ENCODE assay signal across 9 mouse cellular contexts in genomic region chr4:122870027-122870426, GRCm38 (mm10). TPM values are rescaled to one million over a fixed set of nuclear protein-coding genes. Genes with fewer than 3 reads are reported as not detected.
A peak's percentile ranks its signal among the peaks of the same experiment; 100 is the strongest.
DNase-seq lines count a peak whose midpoint lies in the region; ATAC-seq lines count a peak whose summit lies in the region.
"Had no signal": no experiment of that assay in that cellular context is flagged by ENCODE, and none has a peak within 500 bp of the region (broad histone marks: within the 10 kb centered on the region; RNA-seq: fewer than 3 reads in every experiment).

No protein-coding gene starts in this region.

- intact Hi-C loops in heart, postnatal 25 days (cut with DNase I): no loop called here

- no peak for ATAC-seq in embryonic facial prominence, embryonic 11.5 days (replicated peaks; ENCODE audit: insufficient number of reproducible peaks, low FRiP score, low TSS enrichment, low read depth)
- ATAC-seq in midbrain, embryonic 14.5 days (ENCODE audit: low FRiP score, low TSS enrichment): no peak
- no peak for ATAC-seq in midbrain, embryonic 16.5 days
- peak; percentile 57 for ATAC-seq in neutrophil, adult 5-6 weeks (ENCODE audit: extremely low read depth, insufficient number of reproducible peaks, low FRiP score, poor library complexity, severe bottlenecking)
- no peak for ATAC-seq in intestine, embryonic 15.5 days

- peaks cover 7% of the 10 kb centered on the region for H3K36me3 ChIP-seq in embryonic facial prominence, embryonic 11.5 days (replicated peaks; ENCODE audit: control insufficient read depth, insufficient read depth, low read depth, low read length)
- H3K36me3 ChIP-seq in embryonic facial prominence, embryonic 10.5 days (replicated peaks): peaks cover 69% of the 10 kb centered on the region
- H3K36me3 ChIP-seq in midbrain, embryonic 14.5 days (ENCODE audit: control insufficient read depth, insufficient read depth, low read length): peaks cover 71% of the 10 kb centered on the region
- H3K36me3 ChIP-seq in midbrain, embryonic 16.5 days (ENCODE audit: control insufficient read depth, insufficient read depth, low read length): peaks cover 39% of the 10 kb centered on the region
- H3K36me3 ChIP-seq in intestine, embryonic 15.5 days: peaks cover 30% of the 10 kb centered on the region

- no peak overlapping the region for H3K27ac ChIP-seq in embryonic facial prominence, embryonic 11.5 days (replicated peaks; ENCODE audit: low read depth, low read length)
- no peak overlapping the region for H3K27ac ChIP-seq in embryonic facial prominence, embryonic 10.5 days (replicated peaks)
- H3K27ac ChIP-seq in midbrain, embryonic 14.5 days (replicated peaks; ENCODE audit: low read depth, low read length): no peak overlapping the region
- no peak overlapping the region for H3K27ac ChIP-seq in midbrain, embryonic 16.5 days (ENCODE audit: low read length)
- no peak overlapping the region for H3K27ac ChIP-seq in intestine, embryonic 15.5 days
- H3K27ac ChIP-seq: hindbrain, embryonic 15.5 days had no signal

- H3K9me3 ChIP-seq in embryonic facial prominence, embryonic 11.5 days (replicated peaks; ENCODE audit: control insufficient read depth, low read length): no peaks in the 10 kb centered on the region
- no peaks in the 10 kb centered on the region for H3K9me3 ChIP-seq in embryonic facial prominence, embryonic 10.5 days
- H3K9me3 ChIP-seq in midbrain, embryonic 14.5 days (ENCODE audit: control insufficient read depth, low read length): no peaks in the 10 kb centered on the region
- H3K9me3 ChIP-seq in midbrain, embryonic 16.5 days (replicated peaks; ENCODE audit: control insufficient read depth, low read length, poor library complexity, severe bottlenecking): no peaks in the 10 kb centered on the region
- no peaks in the 10 kb centered on the region for H3K9me3 ChIP-seq in intestine, embryonic 15.5 days
- H3K9me3 ChIP-seq: hindbrain, embryonic 15.5 days had no signal

- H3K4me2 ChIP-seq in embryonic facial prominence, embryonic 11.5 days (ENCODE audit: low read depth, low read length): no peak overlapping the region
- no peak overlapping the region for H3K4me2 ChIP-seq in midbrain, embryonic 14.5 days (ENCODE audit: low read length)
- no peak overlapping the region for H3K4me2 ChIP-seq in midbrain, embryonic 16.5 days (ENCODE audit: low read length)
- no peak overlapping the region for H3K4me2 ChIP-seq in intestine, embryonic 15.5 days (replicated peaks)
- H3K4me2 ChIP-seq: hindbrain, embryonic 15.5 days had no signal

- H3K9ac ChIP-seq in embryonic facial prominence, embryonic 11.5 days (replicated peaks; ENCODE audit: low read length): no peak overlapping the region
- no peak overlapping the region for H3K9ac ChIP-seq in midbrain, embryonic 14.5 days (replicated peaks; ENCODE audit: low read length)
- no peak overlapping the region for H3K9ac ChIP-seq in midbrain, embryonic 16.5 days (ENCODE audit: low read depth, low read length)
- no peak overlapping the region for H3K9ac ChIP-seq in intestine, embryonic 15.5 days
- H3K9ac ChIP-seq: hindbrain, embryonic 15.5 days had no signal

- DNase-seq in embryonic facial prominence, embryonic 11.5 days (ENCODE audit: low spot score): peak; percentile 42
- DNase-seq in embryonic facial prominence, embryonic 10.5 days (ENCODE audit: low spot score): no peak
- DNase-seq in midbrain, embryonic 14.5 days: peak; percentile 61
- DNase-seq in c-Kit-positive CD71-negative TER-119-negative erythroid progenitor cells, embryonic 14.5 days (ENCODE audit: low read depth): peak; percentile 49
- DNase-seq in heart, postnatal 25 days (ENCODE audit: low spot score): no peak

- H3K27me3 ChIP-seq in embryonic facial prominence, embryonic 11.5 days (ENCODE audit: control insufficient read depth, insufficient read depth, low read length): no peaks in the 10 kb centered on the region
- H3K27me3 ChIP-seq in embryonic facial prominence, embryonic 10.5 days (replicated peaks; ENCODE audit: low read depth, poor library complexity, severe bottlenecking): no peaks in the 10 kb centered on the region
- no peaks in the 10 kb centered on the region for H3K27me3 ChIP-seq in midbrain, embryonic 14.5 days (ENCODE audit: control insufficient read depth, insufficient read depth, low read length)
- no peaks in the 10 kb centered on the region for H3K27me3 ChIP-seq in midbrain, embryonic 16.5 days (ENCODE audit: control insufficient read depth, insufficient read depth, low read depth, low read length)
- no peaks in the 10 kb centered on the region for H3K27me3 ChIP-seq in intestine, embryonic 15.5 days (replicated peaks)
- H3K27me3 ChIP-seq: hindbrain, embryonic 15.5 days had no signal

- H3K4me3 ChIP-seq in embryonic facial prominence, embryonic 11.5 days (ENCODE audit: low read depth, low read length): no peak overlapping the region
- no peak overlapping the region for H3K4me3 ChIP-seq in embryonic facial prominence, embryonic 10.5 days
- H3K4me3 ChIP-seq in midbrain, embryonic 14.5 days (replicated peaks; ENCODE audit: low read depth, low read length): no peak overlapping the region
- no peak overlapping the region for H3K4me3 ChIP-seq in midbrain, embryonic 16.5 days (ENCODE audit: low read depth, low read length)
- no peak overlapping the region for H3K4me3 ChIP-seq in intestine, embryonic 15.5 days (replicated peaks)
- H3K4me3 ChIP-seq: hindbrain, embryonic 15.5 days had no signal

- H3K4me1 ChIP-seq in embryonic facial prominence, embryonic 11.5 days (ENCODE audit: control insufficient read depth, insufficient read depth, low read length): no peaks in the 10 kb centered on the region
- no peaks in the 10 kb centered on the region for H3K4me1 ChIP-seq in embryonic facial prominence, embryonic 10.5 days
- no peaks in the 10 kb centered on the region for H3K4me1 ChIP-seq in midbrain, embryonic 14.5 days (ENCODE audit: control insufficient read depth, insufficient read depth, low read length)
- H3K4me1 ChIP-seq in midbrain, embryonic 16.5 days (ENCODE audit: control insufficient read depth, insufficient read depth, low read length): no peaks in the 10 kb centered on the region
- no peaks in the 10 kb centered on the region for H3K4me1 ChIP-seq in intestine, embryonic 15.5 days (replicated peaks)
- H3K4me1 ChIP-seq: hindbrain, embryonic 15.5 days had no signal

RNA-seq across cellular contexts. Expression of gene Cap1, which starts 15.8 kb away (rescaled TPM):
- polyA plus RNA-seq in embryonic facial prominence, embryonic 11.5 days (2014; fragmentation: Nextera tagmentation; extraction: Ambion mirVana): 68.8 and 70.1 TPM in 2 replicates
- polyA plus RNA-seq in embryonic facial prominence, embryonic 10.5 days (2016; fragmentation: Nextera tagmentation; extraction: Ambion mirVana): 72.6 and 73.9 TPM in 2 replicates
- polyA plus RNA-seq in midbrain, embryonic 14.5 days (2014; fragmentation: Nextera tagmentation; extraction: Ambion mirVana): 52.2 and 72.8 TPM in 2 replicates
- polyA plus RNA-seq in midbrain, embryonic 16.5 days (2015; fragmentation: Nextera tagmentation; extraction: Ambion mirVana): 70.3 and 75.0 TPM in 2 replicates
- total RNA-seq in neutrophil, adult 5-6 weeks (2017): 707 and 737 TPM in 2 replicates
- total RNA-seq in heart, postnatal 25 days (2021): 10 to 100 TPM; 52.6 to 54.5 TPM
- 82.4 and 84.9 TPM in 2 replicates for polyA plus RNA-seq in intestine, embryonic 15.5 days (2015; fragmentation: Nextera tagmentation; extraction: Ambion mirVana)

RNA-seq across cellular contexts. Expression of gene Ppt1, which starts 34.0 kb away (rescaled TPM):
- polyA plus RNA-seq in embryonic facial prominence, embryonic 11.5 days (2014; fragmentation: Nextera tagmentation; extraction: Ambion mirVana): 50.4 and 62.8 TPM in 2 replicates
- polyA plus RNA-seq in embryonic facial prominence, embryonic 10.5 days (2016; fragmentation: Nextera tagmentation; extraction: Ambion mirVana): 50.6 and 53.4 TPM in 2 replicates
- polyA plus RNA-seq in midbrain, embryonic 14.5 days (2014; fragmentation: Nextera tagmentation; extraction: Ambion mirVana): 66.1 and 74.7 TPM in 2 replicates
- 83.4 and 91.8 TPM in 2 replicates for polyA plus RNA-seq in midbrain, embryonic 16.5 days (2015; fragmentation: Nextera tagmentation; extraction: Ambion mirVana)
- 219 and 220 TPM in 2 replicates for total RNA-seq in neutrophil, adult 5-6 weeks (2017)
- 10 to 100 TPM; 35.1 to 38.7 TPM for total RNA-seq in heart, postnatal 25 days (2021)
- 69.5 and 70.7 TPM in 2 replicates for polyA plus RNA-seq in intestine, embryonic 15.5 days (2015; fragmentation: Nextera tagmentation; extraction: Ambion mirVana)

Comparison
In these comparisons a context has a peak if more than half of its experiments do, and no peak if none do; other contexts are left out.
1. DNase-seq: peak in embryonic facial prominence, embryonic 11.5 days (single experiment), midbrain, embryonic 14.5 days (single experiment) and c-Kit-positive CD71-negative TER-119-negative erythroid progenitor cells, embryonic 14.5 days (single experiment); none in embryonic facial prominence, embryonic 10.5 days (single experiment) and heart, postnatal 25 days (single experiment).